Mouse (Mus musculus): Measurements from ENCODE around the gene B4galnt1. TPM values are rescaled to one million over a fixed set of nuclear protein-coding genes. Genes with fewer than 3 reads are reported as not detected.

The B4galnt1 gene
- total RNA-seq, 2 experiments from 2014 or later: 14.0 to 25.2 TPM

Other genes with a start within 250 kb of the B4galnt1 start
- 18.0 and 19.7 TPM in 2 replicates for gene Ctdsp2, start 186.5 kb upstream of the B4galnt1 start, total RNA-seq (2015; ENCODE audit: low replicate concordance)
- gene Ctdsp2, start 186.5 kb upstream of the B4galnt1 start, total RNA-seq (2017; ENCODE audit: low replicate concordance): 8.5 and 10.3 TPM in 2 replicates
- not detected in 2 replicates for gene Avil, start 164.5 kb upstream of the B4galnt1 start, total RNA-seq (2015; ENCODE audit: low replicate concordance)
- gene Avil, start 164.5 kb upstream of the B4galnt1 start, total RNA-seq (2017; ENCODE audit: low replicate concordance): not detected in 2 replicates
- 12.6 and 14.4 TPM in 2 replicates for gene Tsfm, start 134.4 kb upstream of the B4galnt1 start, total RNA-seq (2015; ENCODE audit: low replicate concordance)
- gene Tsfm, start 134.4 kb upstream of the B4galnt1 start, total RNA-seq (2017; ENCODE audit: low replicate concordance): 4.2 and 6.5 TPM in 2 replicates
- 3.4 and 6.5 TPM in 2 replicates for gene Mettl1, start 123.8 kb upstream of the B4galnt1 start, total RNA-seq (2015; ENCODE audit: low replicate concordance)
- gene Mettl1, start 123.8 kb upstream of the B4galnt1 start, total RNA-seq (2017; ENCODE audit: low replicate concordance): 0.23 and 1.9 TPM in 2 replicates
- gene Eef1akmt3, start 123.7 kb upstream of the B4galnt1 start, total RNA-seq (2015; ENCODE audit: low replicate concordance): not detected in 2 replicates
- gene Eef1akmt3, start 123.7 kb upstream of the B4galnt1 start, total RNA-seq (2017; ENCODE audit: low replicate concordance): not detected in 2 replicates
- gene Cyp27b1, start 117.0 kb upstream of the B4galnt1 start, total RNA-seq (2015; ENCODE audit: low replicate concordance): not detected in 2 replicates
- not detected in 2 replicates for gene Cyp27b1, start 117.0 kb upstream of the B4galnt1 start, total RNA-seq (2017; ENCODE audit: low replicate concordance)
- gene March9, start 105.0 kb upstream of the B4galnt1 start, total RNA-seq (2015; ENCODE audit: low replicate concordance): not detected in 2 replicates
- gene March9, start 105.0 kb upstream of the B4galnt1 start, total RNA-seq (2017; ENCODE audit: low replicate concordance): not detected in 2 replicates
- gene Cdk4, start 101.7 kb upstream of the B4galnt1 start, total RNA-seq (2015; ENCODE audit: low replicate concordance): 84.3 and 107 TPM in 2 replicates
- 42.7 and 99.2 TPM in 2 replicates for gene Cdk4, start 101.7 kb upstream of the B4galnt1 start, total RNA-seq (2017; ENCODE audit: low replicate concordance)
- 13.0 and 18.0 TPM in 2 replicates for gene Tspan31, start 95.0 kb upstream of the B4galnt1 start, total RNA-seq (2015; ENCODE audit: low replicate concordance)
- 6.6 and 8.5 TPM in 2 replicates for gene Tspan31, start 95.0 kb upstream of the B4galnt1 start, total RNA-seq (2017; ENCODE audit: low replicate concordance)
- gene Agap2, start 89.9 kb upstream of the B4galnt1 start, total RNA-seq (2015; ENCODE audit: low replicate concordance): 1.1 and 3.8 TPM in 2 replicates
- gene Agap2, start 89.9 kb upstream of the B4galnt1 start, total RNA-seq (2017; ENCODE audit: low replicate concordance): 2.2 and 51.8 TPM in 2 replicates
- 36.5 and 37.5 TPM in 2 replicates for gene Os9, start 44.1 kb upstream of the B4galnt1 start, total RNA-seq (2015; ENCODE audit: low replicate concordance)
- 57.2 and 70.0 TPM in 2 replicates for gene Os9, start 44.1 kb upstream of the B4galnt1 start, total RNA-seq (2017; ENCODE audit: low replicate concordance)
- not detected in 2 replicates for gene Slc26a10, start 15.4 kb downstream of the B4galnt1 start, total RNA-seq (2015; ENCODE audit: low replicate concordance)
- gene Slc26a10, start 15.4 kb downstream of the B4galnt1 start, total RNA-seq (2017; ENCODE audit: low replicate concordance): not detected in 2 replicates
- gene Arhgef25, start 24.9 kb downstream of the B4galnt1 start, total RNA-seq (2015; ENCODE audit: low replicate concordance): 0.72 TPM in 1 of 2 replicates, not detected in the other
- 0.13 and 10.1 TPM in 2 replicates for gene Arhgef25, start 24.9 kb downstream of the B4galnt1 start, total RNA-seq (2017; ENCODE audit: low replicate concordance)
- gene Dtx3, start 30.5 kb downstream of the B4galnt1 start, total RNA-seq (2015; ENCODE audit: low replicate concordance): 18.9 and 22.0 TPM in 2 replicates
- gene Dtx3, start 30.5 kb downstream of the B4galnt1 start, total RNA-seq (2017; ENCODE audit: low replicate concordance): 6.3 and 11.9 TPM in 2 replicates
- gene Pip4k2c, start 46.4 kb downstream of the B4galnt1 start, total RNA-seq (2015; ENCODE audit: low replicate concordance): 31.4 and 61.6 TPM in 2 replicates
- gene Pip4k2c, start 46.4 kb downstream of the B4galnt1 start, total RNA-seq (2017; ENCODE audit: low replicate concordance): 37.8 and 46.2 TPM in 2 replicates
- not detected in 2 replicates for gene Kif5a, start 98.1 kb downstream of the B4galnt1 start, total RNA-seq (2015; ENCODE audit: low replicate concordance)
- not detected in 2 replicates for gene Kif5a, start 98.1 kb downstream of the B4galnt1 start, total RNA-seq (2017; ENCODE audit: low replicate concordance)
- 72.9 and 75.0 TPM in 2 replicates for gene Dctn2, start 101.1 kb downstream of the B4galnt1 start, total RNA-seq (2015; ENCODE audit: low replicate concordance)
- gene Dctn2, start 101.1 kb downstream of the B4galnt1 start, total RNA-seq (2017; ENCODE audit: low replicate concordance): 64.0 and 70.5 TPM in 2 replicates
- 55.8 and 69.6 TPM in 2 replicates for gene Mbd6, start 123.8 kb downstream of the B4galnt1 start, total RNA-seq (2015; ENCODE audit: low replicate concordance)
- 10.7 and 15.0 TPM in 2 replicates for gene Mbd6, start 123.8 kb downstream of the B4galnt1 start, total RNA-seq (2017; ENCODE audit: low replicate concordance)
- 68.5 and 80.9 TPM in 2 replicates for gene Mars, start 146.6 kb downstream of the B4galnt1 start, total RNA-seq (2015; ENCODE audit: low replicate concordance)
- gene Mars, start 146.6 kb downstream of the B4galnt1 start, total RNA-seq (2017; ENCODE audit: low replicate concordance): 86.0 and 98.9 TPM in 2 replicates
- gene Arhgap9, start 156.7 kb downstream of the B4galnt1 start, total RNA-seq (2015; ENCODE audit: low replicate concordance): 18.0 and 18.9 TPM in 2 replicates
- 6.4 and 15.4 TPM in 2 replicates for gene Arhgap9, start 156.7 kb downstream of the B4galnt1 start, total RNA-seq (2017; ENCODE audit: low replicate concordance)
- gene Gli1, start 176.7 kb downstream of the B4galnt1 start, total RNA-seq (2015; ENCODE audit: low replicate concordance): not detected in 2 replicates
- not detected in 2 replicates for gene Gli1, start 176.7 kb downstream of the B4galnt1 start, total RNA-seq (2017; ENCODE audit: low replicate concordance)
- gene Inhbe, start 189.2 kb downstream of the B4galnt1 start, total RNA-seq (2015; ENCODE audit: low replicate concordance): not detected in 2 replicates
- gene Inhbe, start 189.2 kb downstream of the B4galnt1 start, total RNA-seq (2017; ENCODE audit: low replicate concordance): not detected in 2 replicates
- not detected in 2 replicates for gene Inhbc, start 205.2 kb downstream of the B4galnt1 start, total RNA-seq (2015; ENCODE audit: low replicate concordance)
- not detected in 2 replicates for gene Inhbc, start 205.2 kb downstream of the B4galnt1 start, total RNA-seq (2017; ENCODE audit: low replicate concordance)
- 34.4 and 56.9 TPM in 2 replicates for gene R3hdm2, start 215.1 kb downstream of the B4galnt1 start, total RNA-seq (2015; ENCODE audit: low replicate concordance)
- gene R3hdm2, start 215.1 kb downstream of the B4galnt1 start, total RNA-seq (2017; ENCODE audit: low replicate concordance): 22.6 and 52.5 TPM in 2 replicates